Mouse (Mus musculus): ENCODE measurements at regions not wholly inside any gene's neighbourhood (a gene's known extent, or its start where the extent isn't known, plus 50 kb on each side); places are given as distances from the start of the nearest gene placed in this dataset.

GRCm38 (mm10) chr8:103203710-103204109 lies 418.3 kb upstream of the Cdh11 start:
- no peak overlapping the region for H3K4me3 ChIP-seq (replicated peaks; ENCODE audit: control insufficient read depth, low read depth, low read length)
- no peak overlapping the region for H3K27ac ChIP-seq (ENCODE audit: control insufficient read depth, insufficient read depth, low read depth, low read length, poor library complexity)
- WGBS = 55% methylated on average over 1 of the region's 1 CpGs
- no peaks in the 10 kb centered on the region for H3K4me1 ChIP-seq (ENCODE audit: control insufficient read depth, insufficient read depth, low read length)
- TF ChIP-seq POLR2A (IDR thresholded peaks at IDR 0.05; ENCODE audit: borderline replicate concordance, control insufficient read depth, low read depth, low read length) (no peak), CTCF (IDR thresholded peaks at IDR 0.05; ENCODE audit: control insufficient read depth, insufficient read depth, low read length) (no peak)

- Histone ChIP-seq H3K4me3 (replicated peaks; ENCODE audit: control insufficient read depth, low read depth, low read length) (no peak overlapping the region), H3K27ac (ENCODE audit: control insufficient read depth, insufficient read depth, low read depth, low read length, poor library complexity) (no peak overlapping the region), H3K4me1 (ENCODE audit: control insufficient read depth, insufficient read depth, low read length) (no peaks in the 10 kb centered on the region)
- 43% methylated on average over 2 of the region's 2 CpGs for WGBS
- TF ChIP-seq POLR2A (IDR thresholded peaks at IDR 0.05; ENCODE audit: borderline replicate concordance, control insufficient read depth, low read depth, low read length) = no peak
- TF ChIP-seq CTCF (IDR thresholded peaks at IDR 0.05; ENCODE audit: control insufficient read depth, insufficient read depth, low read length) = no peak
These were observed 429.2 kb upstream of the Cdh11 start for GRCm38 (mm10) chr8:103214606-103215005.

GRCm38 (mm10) chr8:103230741-103231475 lies 445.5 kb upstream of the Cdh11 start:
- TF ChIP-seq POLR2A (IDR thresholded peaks at IDR 0.05; ENCODE audit: borderline replicate concordance, control insufficient read depth, low read depth, low read length) (no peak), CTCF (IDR thresholded peaks at IDR 0.05; ENCODE audit: control insufficient read depth, insufficient read depth, low read length) (no peak)
- Histone ChIP-seq H3K27ac (ENCODE audit: control insufficient read depth, insufficient read depth, low read depth, low read length, poor library complexity) (no peak overlapping the region), H3K4me1 (ENCODE audit: control insufficient read depth, insufficient read depth, low read length) (no peaks in the 10 kb centered on the region), H3K4me3 (replicated peaks; ENCODE audit: control insufficient read depth, low read depth, low read length) (no peak overlapping the region)
- WGBS = 67% methylated on average over 9 of the region's 9 CpGs

- 35% methylated on average over 2 of the region's 2 CpGs for WGBS
- Histone ChIP-seq H3K4me1 (ENCODE audit: control insufficient read depth, insufficient read depth, low read length) (no peaks in the 10 kb centered on the region), H3K4me3 (replicated peaks; ENCODE audit: control insufficient read depth, low read depth, low read length) (no peak overlapping the region), H3K27ac (ENCODE audit: control insufficient read depth, insufficient read depth, low read depth, low read length, poor library complexity) (no peak overlapping the region)
- TF ChIP-seq CTCF (IDR thresholded peaks at IDR 0.05; ENCODE audit: control insufficient read depth, insufficient read depth, low read length) = no peak
- TF ChIP-seq POLR2A (IDR thresholded peaks at IDR 0.05; ENCODE audit: borderline replicate concordance, control insufficient read depth, low read depth, low read length) = no peak
These were observed 448.9 kb upstream of the Cdh11 start for GRCm38 (mm10) chr8:103234374-103234773.

- Histone ChIP-seq H3K4me3 (replicated peaks; ENCODE audit: control insufficient read depth, low read depth, low read length) (no peak overlapping the region), H3K27ac (ENCODE audit: control insufficient read depth, insufficient read depth, low read depth, low read length, poor library complexity) (no peak overlapping the region), H3K4me1 (ENCODE audit: control insufficient read depth, insufficient read depth, low read length) (no peaks in the 10 kb centered on the region)
- no peak for TF ChIP-seq CTCF (IDR thresholded peaks at IDR 0.05; ENCODE audit: control insufficient read depth, insufficient read depth, low read length)
- TF ChIP-seq POLR2A (IDR thresholded peaks at IDR 0.05; ENCODE audit: borderline replicate concordance, control insufficient read depth, low read depth, low read length) = no peak
- WGBS = 39% methylated on average over 1 of the region's 1 CpGs
These were observed 450.2 kb upstream of the Cdh11 start for GRCm38 (mm10) chr8:103235614-103236013.

GRCm38 (mm10) chr8:103238456-103238970 lies 453.1 kb upstream of the Cdh11 start:
- TF ChIP-seq CTCF (IDR thresholded peaks at IDR 0.05; ENCODE audit: control insufficient read depth, insufficient read depth, low read length) (no peak), POLR2A (IDR thresholded peaks at IDR 0.05; ENCODE audit: borderline replicate concordance, control insufficient read depth, low read depth, low read length) (no peak)
- Histone ChIP-seq H3K4me3 (replicated peaks; ENCODE audit: control insufficient read depth, low read depth, low read length) (no peak overlapping the region), H3K27ac (ENCODE audit: control insufficient read depth, insufficient read depth, low read depth, low read length, poor library complexity) (no peak overlapping the region), H3K4me1 (ENCODE audit: control insufficient read depth, insufficient read depth, low read length) (no peaks in the 10 kb centered on the region)

- TF ChIP-seq POLR2A (IDR thresholded peaks at IDR 0.05; ENCODE audit: borderline replicate concordance, control insufficient read depth, low read depth, low read length) (no peak), CTCF (IDR thresholded peaks at IDR 0.05; ENCODE audit: control insufficient read depth, insufficient read depth, low read length) (no peak)
- H3K4me1 ChIP-seq (ENCODE audit: control insufficient read depth, insufficient read depth, low read length) = no peaks in the 10 kb centered on the region
- WGBS = 78% methylated on average over 2 of the region's 2 CpGs
These were observed 458.7 kb upstream of the Cdh11 start for GRCm38 (mm10) chr8:103244169-103244568.

GRCm38 (mm10) chr8:103244658-103245057 lies 459.2 kb upstream of the Cdh11 start:
- Histone ChIP-seq H3K4me3 (replicated peaks; ENCODE audit: control insufficient read depth, low read depth, low read length) (no peak overlapping the region), H3K4me1 (ENCODE audit: control insufficient read depth, insufficient read depth, low read length) (no peaks in the 10 kb centered on the region), H3K27ac (ENCODE audit: control insufficient read depth, insufficient read depth, low read depth, low read length, poor library complexity) (no peak overlapping the region)
- WGBS = 52% methylated on average over 6 of the region's 6 CpGs
- no peak for TF ChIP-seq POLR2A (IDR thresholded peaks at IDR 0.05; ENCODE audit: borderline replicate concordance, control insufficient read depth, low read depth, low read length)
- no peak for TF ChIP-seq CTCF (IDR thresholded peaks at IDR 0.05; ENCODE audit: control insufficient read depth, insufficient read depth, low read length)

More at GRCm38 (mm10) chr8:103244169-103244568, 458.7 kb upstream of the Cdh11 start:
- Histone ChIP-seq H3K27ac (ENCODE audit: control insufficient read depth, insufficient read depth, low read depth, low read length, poor library complexity) (no peak overlapping the region), H3K4me3 (replicated peaks; ENCODE audit: control insufficient read depth, low read depth, low read length) (no peak overlapping the region)

Measured in bone marrow, adult 2 months (tissue).